In genomic region chr11:120932564-120933398, GRCm38 (mm10) we compare ENCODE assay signal across 8 mouse cellular contexts. TPM values are rescaled to one million over a fixed set of nuclear protein-coding genes. Genes with fewer than 3 reads are reported as not detected.
DNase-seq lines count a peak whose midpoint lies in the region; ATAC-seq and TF ChIP-seq lines count a peak whose summit lies in the region.

Gene Ccdc57 (minus strand): TSS chr11:120932872.

- ATAC-seq in embryonic facial prominence, embryonic 15.5 days (ENCODE audit: insufficient number of reproducible peaks, low FRiP score, low TSS enrichment, low read depth) = peak; percentile 86
- ATAC-seq in kidney, embryonic 15.5 days (replicated peaks; ENCODE audit: low FRiP score) = peak; percentile 93
- ATAC-seq in monocyte, adult 5-6 weeks (replicated peaks; ENCODE audit: insufficient number of reproducible peaks, low FRiP score, low TSS enrichment, poor library complexity, severe bottlenecking) = peak; percentile 98

- TF ChIP-seq CTCF in bone marrow, adult 2 months (IDR thresholded peaks at IDR 0.05; ENCODE audit: control insufficient read depth, insufficient read depth, low read length) = no peak

- H3K9ac ChIP-seq in embryonic facial prominence, embryonic 15.5 days = peak within 1 kb of the TSS; percentile 47
- H3K9ac ChIP-seq in kidney, embryonic 15.5 days = peak within 1 kb of the TSS; percentile 72

- H3K36me3 ChIP-seq in embryonic facial prominence, embryonic 15.5 days = 0 out of 2 replicates have a peak, but pooled peaks cover 2% of the 10 kb centered on the region
- H3K36me3 ChIP-seq in kidney, embryonic 15.5 days = no peaks in the 10 kb centered on the region

- DNase-seq in A20 (ENCODE audit: low read depth, low spot score) (peak; percentile 84), liver (peak; percentile 89)
- DNase-seq in heart, adult 9 months (ENCODE audit: low spot score in 2 of 2) = peak; percentile 78 to 88
- peak; percentile 90 to 96 for DNase-seq in spleen, postnatal 4 days (ENCODE audit: low spot score in 2 of 2)

- peak; percentile 40; the same call in 1 of the 2 replicates for TF ChIP-seq POLR2A in bone marrow, adult 2 months (IDR thresholded peaks at IDR 0.05; ENCODE audit: borderline replicate concordance, control insufficient read depth, low read depth, low read length)

- WGBS in bone marrow, adult 2 months = 10% methylated on average over 44 of the region's 44 CpGs
- WGBS in embryonic facial prominence, embryonic 15.5 days = 9% methylated on average over 44 of the region's 44 CpGs
- 9% methylated on average over 44 of the region's 44 CpGs for WGBS in kidney, embryonic 15.5 days

- peak within 1 kb of the TSS; percentile 80 for H3K4me2 ChIP-seq in embryonic facial prominence, embryonic 15.5 days (replicated peaks)
- peak within 1 kb of the TSS; percentile 81 for H3K4me2 ChIP-seq in kidney, embryonic 15.5 days

- H3K27ac ChIP-seq in bone marrow, adult 2 months (ENCODE audit: control insufficient read depth, insufficient read depth, low read depth, low read length, poor library complexity) = 0 out of 2 replicates have a peak within 1 kb of the TSS, but pooled peaks have one; percentile 1
- H3K27ac ChIP-seq in embryonic facial prominence, embryonic 15.5 days (replicated peaks) = no peak within 1 kb of the TSS
- peak within 1 kb of the TSS; percentile 34; the same call in 1 of the 2 replicates for H3K27ac ChIP-seq in kidney, embryonic 15.5 days

- H3K27me3 ChIP-seq in embryonic facial prominence, embryonic 15.5 days = no peaks in the 10 kb centered on the region
- no peaks in the 10 kb centered on the region for H3K27me3 ChIP-seq in kidney, embryonic 15.5 days

- peak within 1 kb of the TSS; percentile 88 for H3K4me3 ChIP-seq in bone marrow, adult 2 months (replicated peaks; ENCODE audit: control insufficient read depth, low read depth, low read length)
- peak within 1 kb of the TSS; percentile 66 for H3K4me3 ChIP-seq in embryonic facial prominence, embryonic 15.5 days (replicated peaks)
- H3K4me3 ChIP-seq in kidney, embryonic 15.5 days (replicated peaks) = peak within 1 kb of the TSS; percentile 77

- H3K4me1 ChIP-seq in bone marrow, adult 2 months (ENCODE audit: control insufficient read depth, insufficient read depth, low read length) = peaks cover 3% of the 10 kb centered on the region; the same call in 1 of the 2 replicates
- peaks cover 10% of the 10 kb centered on the region for H3K4me1 ChIP-seq in embryonic facial prominence, embryonic 15.5 days
- H3K4me1 ChIP-seq in kidney, embryonic 15.5 days = peaks cover 16% of the 10 kb centered on the region; the same call in 1 of the 2 replicates

- H3K9me3 ChIP-seq in embryonic facial prominence, embryonic 15.5 days (replicated peaks) = no peaks in the 10 kb centered on the region
- H3K9me3 ChIP-seq in kidney, embryonic 15.5 days (replicated peaks) = no peaks in the 10 kb centered on the region

RNA-seq across cellular contexts. Expression of gene Ccdc57, which starts in this region (rescaled TPM):
- polyA plus RNA-seq in bone marrow, adult 2 months (2011; ENCODE audit: insufficient read depth, insufficient read length, low replicate concordance, missing spikeins) = 2.7 and 14.6 TPM in 2 replicates
- 6.2 and 7.4 TPM in 2 replicates for polyA plus RNA-seq in embryonic facial prominence, embryonic 15.5 days (2015; fragmentation: Nextera tagmentation; extraction: Ambion mirVana)
- 8.0 and 8.4 TPM in 2 replicates for polyA plus RNA-seq in kidney, embryonic 15.5 days (2015; fragmentation: Nextera tagmentation; extraction: Ambion mirVana)
- total RNA-seq in monocyte, adult 5-6 weeks (2017) = 0.39 to 0.57 TPM in 2 of 3 replicates, not detected in the other

Comparison
In these comparisons a context has a peak if more than half of its experiments do, and no peak if none do; other contexts are left out.
1. Peak in ATAC-seq in monocyte, adult 5-6 weeks; RNA of the gene not detected or under 1 TPM.